Mouse (Mus musculus) megakaryocyte, adult 5-6 weeks (primary cell): ENCODE data around the gene Psmb2. TPM values are rescaled to one million over a fixed set of nuclear protein-coding genes. Genes with fewer than 3 reads are reported as not detected.

ENCODE experiments used
- ATAC-seq: 2 replicates; pipeline ENCODE4 v1.8.0; 2016; ENCODE audit warnings: mild to moderate bottlenecking, inconsistent platforms; ENCODE audit not compliant: poor library complexity, severe bottlenecking
- total RNA-seq, 2 experiments: library from RNA; stranded (forward) in 1 of 2; stranded (reverse) in 1 of 2; fragments of 153-499, 151-499 nt in 1 of 2; fragments of 221-1000, 200-1000 nt in 1 of 2; gene quantifications; 2 replicates each; pipeline versions ENCODE4 v1.2.3 to v1.2.4; 2015 to 2017

The Psmb2 gene
- total RNA-seq, 2 experiments from 2014 or later = 103 to 203 TPM

DNA sequence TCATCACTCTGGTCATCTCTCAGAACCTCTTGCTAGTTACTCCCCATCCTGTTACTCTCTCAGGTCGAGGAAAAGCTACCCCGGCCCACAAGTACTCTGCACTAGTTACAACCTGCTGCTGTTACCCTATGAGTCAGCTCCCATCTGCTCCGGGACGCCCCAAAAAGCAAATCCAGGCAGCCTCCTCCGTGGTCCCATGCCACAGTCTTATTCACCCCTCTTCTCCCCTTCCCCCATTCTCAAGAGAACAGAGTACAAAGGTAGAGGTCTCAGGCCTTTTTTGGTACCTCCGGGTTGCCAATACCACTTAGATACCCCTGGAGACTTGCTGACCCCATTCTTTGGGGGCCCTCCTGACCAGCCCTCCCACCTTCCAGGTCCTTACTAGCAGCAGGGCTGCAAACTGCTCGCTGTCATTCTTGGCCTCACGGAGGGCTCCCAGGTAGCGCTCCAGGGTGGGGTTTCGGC lies 74.2 kb downstream of the Psmb2 start:
- ATAC-seq = no peak

DNA sequence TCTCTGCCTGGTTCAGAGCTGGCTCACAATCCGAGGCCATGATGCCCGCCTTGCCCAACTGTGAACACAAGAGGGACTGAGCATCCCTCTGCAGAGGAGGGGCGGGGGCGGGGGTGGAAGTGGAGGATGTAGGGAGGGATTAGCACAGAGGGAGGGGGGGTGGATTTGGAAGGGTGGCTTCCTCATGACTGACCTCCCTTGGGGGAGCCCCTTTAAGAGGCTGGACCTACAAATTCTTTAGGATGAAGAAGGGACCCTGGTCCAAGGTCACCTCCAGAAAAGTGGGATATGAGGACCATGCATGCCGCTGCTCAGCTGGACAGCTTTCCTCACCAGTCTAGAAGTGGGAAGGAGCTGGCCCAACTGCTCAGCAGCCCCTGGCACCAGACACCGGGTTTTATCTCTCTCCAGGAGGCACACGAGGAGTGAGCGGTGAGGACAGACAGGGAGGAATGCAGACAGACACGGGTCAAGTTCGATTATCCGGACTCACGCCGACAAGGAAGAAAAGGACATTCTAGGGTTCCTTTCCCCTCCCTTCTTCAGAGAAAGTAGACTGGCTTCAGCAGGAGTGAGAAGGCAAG lies 74.7 kb downstream of the Psmb2 start:
- ATAC-seq = no peak

DNA sequence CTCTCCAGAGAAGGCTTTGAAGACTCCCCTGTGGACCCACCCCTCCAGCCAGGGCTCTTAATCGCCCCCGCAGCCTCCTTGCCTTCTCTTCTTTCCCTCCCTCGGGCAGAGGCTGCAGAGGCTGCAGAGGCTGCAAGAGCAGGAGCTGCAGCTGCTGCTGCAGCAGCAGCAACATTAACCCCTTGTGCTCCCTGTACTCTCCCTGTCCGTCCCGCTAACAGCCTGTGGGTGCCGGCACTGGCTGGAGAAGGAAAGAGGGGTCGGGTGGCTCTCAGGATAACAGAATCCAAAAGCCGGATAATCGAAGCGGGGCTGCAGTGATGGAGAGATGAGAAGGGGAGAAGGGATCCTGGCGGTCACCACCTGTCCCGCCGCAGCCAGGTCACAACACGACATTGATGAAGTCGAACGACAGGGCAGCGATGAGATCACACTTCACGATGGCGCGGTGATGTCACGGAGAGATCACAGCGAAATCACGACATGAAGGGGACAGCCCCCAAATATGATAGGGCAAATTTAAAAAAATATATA lies 75.2 kb downstream of the Psmb2 start:
- ATAC-seq = peak; percentile 8

DNA sequence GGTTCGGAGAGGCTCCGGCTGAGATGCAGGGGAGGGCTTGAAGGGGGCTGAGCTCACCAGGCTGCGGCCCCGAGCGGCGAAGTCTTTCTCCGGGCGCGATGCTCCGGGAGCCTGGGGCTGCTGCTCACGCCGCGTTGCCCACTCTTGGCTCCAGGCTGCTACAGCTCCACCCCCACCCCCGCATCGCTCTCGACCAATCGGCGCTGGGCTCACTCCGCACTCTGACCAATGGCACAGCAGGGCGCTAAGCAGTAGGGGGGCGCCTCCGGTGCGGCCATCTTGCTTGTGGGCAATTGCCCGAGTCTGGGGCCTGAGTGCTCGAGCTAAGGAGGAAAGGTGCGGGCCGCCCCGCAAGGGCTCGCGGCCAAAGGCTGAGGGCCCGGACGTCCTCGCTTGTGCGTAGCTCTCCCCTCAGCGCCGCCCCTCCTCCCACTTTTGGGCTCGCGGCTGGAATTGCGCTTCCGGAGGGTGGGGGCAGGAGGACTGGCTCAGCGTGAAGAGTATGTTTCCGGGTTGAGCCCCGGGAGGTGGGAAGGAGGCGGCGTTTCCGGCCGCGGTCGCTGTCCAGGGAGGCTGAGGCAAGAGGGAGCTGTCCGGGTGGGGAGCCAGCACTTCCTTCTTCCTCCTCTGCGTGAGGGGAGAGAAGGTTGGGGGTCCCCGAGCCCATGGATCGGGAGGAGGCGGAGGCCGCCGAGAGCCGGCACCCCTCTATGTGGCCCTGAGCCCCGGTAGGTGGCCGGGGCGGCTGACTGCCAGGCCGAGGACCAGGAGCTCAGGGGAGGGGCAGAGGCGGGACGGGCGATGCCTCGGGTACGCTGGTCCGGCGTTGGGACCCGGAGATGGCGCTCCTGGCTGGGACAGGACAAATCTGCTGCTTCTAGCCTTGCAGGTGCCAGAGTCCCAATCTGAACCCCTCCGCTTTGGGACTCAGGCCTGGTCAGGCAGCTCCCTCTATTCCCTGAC lies 76.1 kb downstream of the Psmb2 start, which contains the start of the genes Ncdn and AU040320:
Ncdn (minus strand) TSS at position 171 of the 963 bp plus-strand sequence.
AU040320 (plus strand) TSS at position 277 of the 963 bp plus-strand sequence.
- ATAC-seq = peak; percentile 91

DNA sequence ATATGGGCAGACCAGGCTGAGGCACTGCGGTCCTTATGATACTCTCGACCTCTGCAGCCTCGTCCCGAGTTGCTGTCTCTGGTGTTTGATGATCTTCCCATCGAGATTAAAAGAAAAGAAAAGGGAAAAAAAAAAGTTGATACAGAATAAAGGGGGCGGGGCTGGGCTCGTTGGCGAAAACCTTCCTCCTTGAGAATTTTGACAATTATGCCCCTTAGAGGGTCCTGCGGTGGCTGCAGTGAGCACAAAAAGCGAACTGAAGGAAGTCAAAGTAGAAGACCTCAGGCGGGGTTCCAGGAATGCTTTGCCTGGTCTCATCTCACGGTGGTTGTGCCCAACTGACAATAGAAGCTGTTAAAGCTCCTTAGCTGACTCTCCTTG lies 76.8 kb downstream of the Psmb2 start:
- ATAC-seq = no peak

DNA sequence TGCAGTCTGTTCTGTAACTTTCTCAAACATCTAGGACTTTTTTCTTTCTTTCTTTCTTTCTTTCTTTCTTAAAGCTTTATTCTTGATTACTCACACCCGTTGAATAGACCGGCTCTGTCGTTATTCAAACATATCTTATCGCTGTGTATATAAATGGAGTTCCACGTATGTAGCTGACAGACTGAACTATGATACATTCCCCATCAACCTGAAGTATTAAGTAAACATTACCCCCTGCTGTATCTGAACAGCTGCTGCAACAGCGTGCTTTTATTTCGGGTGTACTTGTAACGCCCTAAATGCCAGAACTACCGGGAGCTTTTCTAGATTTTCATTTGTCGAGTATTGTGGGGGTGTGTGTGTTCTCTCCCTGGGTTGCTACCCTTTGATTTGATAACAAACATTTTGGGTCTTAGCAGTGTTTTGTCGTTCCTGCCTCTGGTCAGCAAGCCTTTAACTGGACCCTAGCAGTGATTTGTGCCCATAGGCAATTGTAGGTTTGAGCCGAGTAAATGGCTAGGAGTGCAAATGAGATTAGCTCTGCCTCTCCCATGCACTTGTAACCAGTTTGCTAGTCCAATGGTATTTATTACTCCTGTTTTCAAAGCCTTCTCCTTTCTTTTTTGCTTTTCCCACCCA lies 77.4 kb downstream of the Psmb2 start:
- no peak for ATAC-seq

DNA sequence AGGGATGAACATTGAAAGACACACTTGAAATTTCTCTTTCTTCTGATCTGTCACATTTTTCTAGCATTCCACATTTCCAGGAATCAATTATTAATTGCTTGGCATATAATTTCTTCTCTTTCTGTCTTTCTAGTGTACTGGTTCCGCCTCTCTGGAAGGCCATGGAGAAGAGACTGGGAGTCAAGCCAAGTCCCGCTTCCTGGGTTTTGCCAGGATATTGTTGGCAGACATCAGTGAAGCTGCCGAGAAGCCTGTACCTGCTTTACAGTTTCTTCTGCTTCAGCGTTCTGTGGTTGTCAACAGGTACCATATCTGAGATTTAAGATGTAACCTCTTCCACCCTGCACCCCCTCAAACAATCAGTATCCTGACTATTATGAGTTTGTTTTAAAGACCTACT lies 79.3 kb downstream of the Psmb2 start:
- ATAC-seq = no peak

DNA sequence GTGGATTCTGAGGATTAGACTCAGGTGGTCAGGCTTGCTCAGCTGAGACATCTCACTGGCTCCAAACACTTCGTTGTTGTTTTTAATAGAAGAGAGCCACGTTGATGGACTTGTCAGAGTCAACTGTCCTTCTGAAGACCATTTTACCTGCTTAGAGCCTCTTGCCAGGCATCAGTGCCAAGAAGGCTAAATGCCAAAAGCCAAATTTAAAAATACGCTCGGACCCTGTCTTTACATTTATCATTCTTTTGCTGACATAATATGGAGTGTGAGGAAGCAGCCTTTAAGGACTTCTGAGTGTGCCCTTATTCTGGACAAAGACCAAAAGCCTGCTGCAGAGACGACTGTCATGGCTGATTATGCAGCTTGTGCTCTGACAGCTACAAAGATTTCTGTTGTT lies 80.9 kb downstream of the Psmb2 start:
- ATAC-seq = no peak

Other genes with a start within 250 kb of the Psmb2 start
- 10.0 and 11.2 TPM in 2 replicates for gene Ago3, start 248.1 kb upstream of the Psmb2 start, total RNA-seq (2015)
- 6.1 and 8.4 TPM in 2 replicates for gene Ago3, start 248.1 kb upstream of the Psmb2 start, total RNA-seq (2017)
- 7.7 and 9.4 TPM in 2 replicates for gene Ago1, start 209.0 kb upstream of the Psmb2 start, total RNA-seq (2015)
- 10.7 and 11.4 TPM in 2 replicates for gene Ago1, start 209.0 kb upstream of the Psmb2 start, total RNA-seq (2017)
- 2.9 and 4.0 TPM in 2 replicates for gene Ago4, start 144.2 kb upstream of the Psmb2 start, total RNA-seq (2015)
- 5.3 and 6.2 TPM in 2 replicates for gene Ago4, start 144.2 kb upstream of the Psmb2 start, total RNA-seq (2017)
- gene Clspn, start 120.7 kb upstream of the Psmb2 start, total RNA-seq (2015) = 29.7 and 33.8 TPM in 2 replicates
- gene Clspn, start 120.7 kb upstream of the Psmb2 start, total RNA-seq (2017) = 82.6 and 84.1 TPM in 2 replicates
- 0.34 and 0.91 TPM in 2 replicates for gene 5730409E04Rik, start 67.8 kb upstream of the Psmb2 start, total RNA-seq (2015)
- 1.2 and 1.6 TPM in 2 replicates for gene 5730409E04Rik, start 67.8 kb upstream of the Psmb2 start, total RNA-seq (2017)
- gene Tfap2e, start 58.6 kb downstream of the Psmb2 start, total RNA-seq (2015) = not detected in 2 replicates
- not detected in 2 replicates for gene Tfap2e, start 58.6 kb downstream of the Psmb2 start, total RNA-seq (2017)
- 6.0 TPM in 2 replicates for gene Ncdn, start 75.8 kb downstream of the Psmb2 start, total RNA-seq (2015)
- gene Ncdn, start 75.8 kb downstream of the Psmb2 start, total RNA-seq (2017) = 6.0 and 6.1 TPM in 2 replicates
- gene AU040320, start 75.9 kb downstream of the Psmb2 start, total RNA-seq (2015) = 18.7 and 24.2 TPM in 2 replicates
- 18.6 and 20.7 TPM in 2 replicates for gene AU040320, start 75.9 kb downstream of the Psmb2 start, total RNA-seq (2017)